Mouse (Mus musculus): ENCODE data around the gene H2-T23.

Gene H2-T23

DNA sequence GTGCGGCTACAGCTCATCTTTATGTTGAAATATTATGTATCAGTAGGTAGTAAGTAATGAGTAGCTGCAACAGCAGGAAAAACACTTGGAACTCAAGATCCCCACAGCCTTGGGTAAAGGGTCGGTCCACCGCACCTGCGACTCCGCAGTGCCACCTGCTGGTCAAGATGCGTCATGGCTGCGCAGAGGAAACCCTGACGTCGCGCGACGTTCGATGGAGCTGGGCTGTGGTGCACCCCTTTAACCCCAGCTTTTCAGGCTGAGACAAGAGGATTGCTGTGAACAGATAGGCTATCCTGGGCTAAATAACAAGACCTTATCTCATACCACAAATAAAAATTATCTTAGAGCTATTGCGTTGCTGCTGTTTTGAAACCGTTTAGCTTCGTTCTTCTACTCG is 39.0 kb downstream of the H2-T23 start:
- peak; percentile 50 for DNase-seq (ENCODE audit: low spot score)

GRCm38 (mm10) chr17:35991781-35992180 is 40.9 kb downstream of the H2-T23 start:
- no peak for DNase-seq (ENCODE audit: low spot score)

GRCm38 (mm10) chr17:35981776-35982175 is 50.9 kb downstream of the H2-T23 start:
- no peak for DNase-seq (ENCODE audit: low spot score)

GRCm38 (mm10) chr17:35980363-35980754 is 52.3 kb downstream of the H2-T23 start:
- DNase-seq (ENCODE audit: low spot score): peak; percentile 49

All from ovary, adult 18-20 months (tissue).